Mouse (Mus musculus): Measurements from ENCODE around the gene Dok7.

Dok7 gene

DNA sequence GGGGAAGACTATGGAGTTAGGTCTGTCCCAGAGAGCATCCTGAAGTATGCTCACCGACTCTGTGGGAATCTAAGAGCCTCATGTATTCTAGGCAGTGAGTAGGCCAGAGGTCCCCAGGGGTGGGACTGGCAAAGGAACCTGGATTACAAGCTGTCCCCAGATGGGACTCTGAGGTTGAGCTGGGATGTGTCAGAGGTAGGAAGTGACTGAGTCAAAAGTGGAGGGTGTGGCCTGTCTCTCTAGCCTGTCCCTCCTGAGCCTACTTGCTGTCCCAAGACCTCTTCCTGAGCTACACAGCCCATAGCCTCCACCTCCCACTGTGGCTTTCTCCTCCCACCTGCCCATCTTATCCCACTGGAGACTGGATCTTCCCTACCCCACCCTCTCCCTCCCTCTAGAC is 1.6 kb downstream of the Dok7 start:
- DNase-seq: no peak

DNA sequence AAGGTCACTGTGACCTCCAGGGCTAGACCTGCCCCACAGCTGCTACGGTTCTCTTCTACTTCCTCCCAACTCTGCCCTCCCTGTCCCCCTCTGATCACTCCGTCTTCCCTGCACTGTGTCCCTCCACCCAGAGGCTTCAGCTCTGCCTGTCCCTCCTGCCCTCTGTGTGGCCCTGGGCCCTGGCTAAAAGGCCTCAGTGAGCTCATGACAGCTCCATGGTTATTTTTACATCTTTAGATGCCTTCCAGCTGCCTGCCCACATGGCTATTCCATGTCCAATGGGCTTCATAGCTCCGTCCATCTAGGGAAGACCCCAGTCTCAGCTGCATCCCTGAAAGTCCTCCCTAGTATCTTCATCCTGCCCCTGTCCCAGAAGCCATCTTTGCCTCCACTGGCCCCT is 3.5 kb downstream of the Dok7 start:
- DNase-seq: no peak

DNA sequence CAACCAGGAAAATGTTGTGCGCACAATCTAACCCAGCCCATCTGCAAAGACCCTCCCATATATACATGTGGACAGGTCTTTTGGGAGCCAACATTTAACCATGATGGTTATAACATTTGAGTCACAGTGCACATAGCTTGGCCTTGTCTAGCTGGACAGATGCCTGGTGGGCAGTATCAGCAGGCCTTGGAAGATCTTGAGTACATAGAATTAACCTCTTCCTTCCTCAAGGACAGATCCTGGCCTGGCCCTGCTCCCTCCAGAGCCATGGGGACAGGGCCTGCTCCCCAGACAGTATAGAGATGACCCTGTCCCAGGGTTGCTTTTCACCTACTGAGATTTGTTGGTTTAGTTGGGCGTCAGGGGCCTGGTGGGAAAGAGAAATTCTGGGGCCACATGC is 13.3 kb downstream of the Dok7 start:
- DNase-seq: no peak

DNA sequence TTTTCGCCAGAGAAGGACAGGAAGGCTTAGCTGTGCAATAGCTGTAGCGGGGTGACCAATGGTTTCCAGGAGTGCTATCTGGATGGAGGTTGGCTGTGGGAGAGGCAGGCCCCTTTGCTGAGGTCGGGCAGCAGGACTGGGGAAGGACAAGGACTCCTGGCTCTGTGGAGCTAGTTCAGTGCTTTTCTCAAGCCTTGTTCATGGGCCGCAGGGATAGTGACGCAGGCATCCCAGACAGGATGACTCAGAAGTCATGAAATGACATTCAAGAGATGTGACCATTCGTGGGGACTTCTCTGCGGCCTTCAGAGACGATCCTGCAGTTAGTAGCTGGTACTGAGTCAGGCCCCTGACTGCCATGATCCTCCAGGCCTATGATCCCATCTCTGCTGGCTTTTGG is 13.7 kb downstream of the Dok7 start:
- DNase-seq: no peak

DNA sequence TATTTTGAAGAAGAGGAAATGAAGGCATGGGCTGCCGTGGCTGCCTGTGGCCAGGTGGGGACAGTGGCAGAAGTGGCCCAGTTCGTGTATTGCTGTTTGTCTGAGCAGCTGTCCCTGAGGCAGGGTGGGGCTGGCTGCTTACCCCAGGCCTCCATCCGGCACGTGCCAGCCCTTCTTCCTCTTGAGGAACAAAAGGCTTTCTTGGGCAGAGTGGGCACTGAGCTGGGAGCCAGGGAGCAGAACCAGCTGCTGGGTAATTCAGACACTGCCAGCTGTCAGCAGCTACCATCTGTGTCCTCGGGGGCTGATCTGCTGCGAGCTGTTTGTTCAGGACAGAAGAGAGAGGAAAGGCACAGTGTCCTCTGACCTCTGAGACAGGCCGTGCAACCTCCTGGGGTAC is 14.4 kb downstream of the Dok7 start:
- no peak for DNase-seq

DNA sequence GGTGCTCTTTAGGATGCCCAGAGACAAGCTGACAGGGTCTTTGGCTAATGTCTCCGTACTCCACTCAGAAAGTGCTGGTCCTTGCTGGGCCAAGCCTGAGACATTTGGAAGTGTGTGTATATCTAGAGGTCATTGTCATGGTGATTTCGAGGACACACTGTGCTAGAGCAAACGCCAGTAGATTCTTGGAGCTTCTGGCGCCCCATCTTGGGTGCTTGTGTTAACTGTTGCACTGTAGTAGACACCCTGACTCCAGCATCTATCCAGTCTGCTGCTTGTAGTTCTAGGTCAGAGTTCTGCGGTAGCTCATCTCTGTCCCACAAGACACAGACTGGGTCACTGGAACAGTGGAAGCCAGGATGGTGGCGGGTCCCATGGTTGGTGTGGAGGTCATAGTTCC is 15.3 kb downstream of the Dok7 start:
- no peak for DNase-seq

DNA sequence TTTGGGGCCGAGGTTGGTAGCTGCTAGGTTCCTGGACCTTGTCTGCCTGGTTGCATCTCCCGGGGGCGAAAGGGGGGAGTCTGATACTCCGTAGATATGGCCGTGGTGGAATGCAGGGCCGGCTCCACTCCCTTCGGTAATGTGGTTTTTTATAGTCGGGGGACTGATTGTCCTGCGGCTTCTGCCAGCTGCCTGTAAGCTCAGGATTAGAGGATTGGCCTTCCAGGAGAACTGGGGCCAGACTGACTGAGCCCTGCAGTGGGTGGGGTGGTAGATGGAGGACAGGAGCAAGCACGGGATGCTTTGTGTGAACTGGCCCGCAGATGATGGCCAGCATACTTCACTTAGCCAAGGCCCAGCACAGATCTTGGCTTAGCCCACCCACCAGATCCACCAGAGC is 16.7 kb downstream of the Dok7 start:
- DNase-seq: no peak

DNA sequence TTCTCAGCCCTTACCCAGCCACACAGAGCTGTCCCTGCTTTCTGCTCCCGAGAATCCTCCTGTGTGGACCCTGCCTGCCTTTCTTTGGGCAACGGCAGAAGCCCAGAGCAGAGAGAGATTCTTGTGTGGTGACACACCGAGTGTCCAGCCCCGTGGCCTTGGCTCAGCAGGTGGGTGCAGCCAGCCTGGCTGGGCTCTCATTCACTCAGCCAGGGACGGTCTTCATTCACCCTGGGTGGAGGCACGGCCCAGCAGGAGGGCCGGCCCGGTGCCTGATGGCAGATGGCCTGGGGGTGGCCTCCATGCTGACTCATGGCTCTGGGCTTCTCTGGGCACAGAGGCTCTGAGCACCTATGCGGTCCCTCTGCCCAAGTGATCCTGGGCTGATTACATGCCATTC is 17.4 kb downstream of the Dok7 start:
- DNase-seq: no peak

DNA sequence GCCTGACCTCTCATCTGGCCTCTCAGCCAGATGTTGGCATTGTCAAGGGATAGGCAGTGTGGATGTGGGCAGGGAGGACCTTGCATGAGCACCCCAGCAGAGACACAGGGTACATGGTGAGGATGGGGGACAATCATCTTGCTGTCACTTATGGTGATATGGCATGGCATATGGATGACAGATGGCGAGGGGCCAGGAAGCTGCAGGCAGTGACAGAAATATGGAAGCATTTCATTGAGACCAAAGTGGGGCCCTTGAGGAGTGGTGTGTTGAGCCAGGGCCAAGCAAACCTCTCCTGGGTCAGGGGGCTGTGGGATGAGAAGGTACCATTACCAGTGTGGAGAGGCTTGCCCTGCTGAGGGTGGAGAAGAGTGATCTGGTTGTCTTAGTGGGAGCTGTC is 19.8 kb downstream of the Dok7 start:
- DNase-seq: no peak

DNA sequence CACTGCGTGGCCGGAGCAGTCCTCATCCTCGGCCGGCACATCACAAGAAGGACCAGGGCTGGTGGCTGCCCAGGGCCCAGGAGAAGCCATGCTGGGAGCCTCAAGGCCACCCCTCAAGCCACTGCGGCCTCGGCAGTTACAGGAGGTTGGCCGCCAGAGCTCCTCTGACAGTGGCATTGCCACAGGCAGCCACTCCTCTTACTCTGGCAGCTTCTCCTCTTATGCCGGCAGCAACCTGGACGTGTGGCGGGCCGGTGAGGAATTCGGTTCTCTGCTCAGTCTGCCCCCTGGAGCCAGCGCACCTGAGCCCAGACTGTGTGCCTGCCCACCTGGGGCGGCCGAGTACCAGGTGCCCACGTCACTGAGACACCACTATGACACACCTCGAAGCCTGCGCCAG is 22.5 kb downstream of the Dok7 start:
- no peak for DNase-seq

DNA sequence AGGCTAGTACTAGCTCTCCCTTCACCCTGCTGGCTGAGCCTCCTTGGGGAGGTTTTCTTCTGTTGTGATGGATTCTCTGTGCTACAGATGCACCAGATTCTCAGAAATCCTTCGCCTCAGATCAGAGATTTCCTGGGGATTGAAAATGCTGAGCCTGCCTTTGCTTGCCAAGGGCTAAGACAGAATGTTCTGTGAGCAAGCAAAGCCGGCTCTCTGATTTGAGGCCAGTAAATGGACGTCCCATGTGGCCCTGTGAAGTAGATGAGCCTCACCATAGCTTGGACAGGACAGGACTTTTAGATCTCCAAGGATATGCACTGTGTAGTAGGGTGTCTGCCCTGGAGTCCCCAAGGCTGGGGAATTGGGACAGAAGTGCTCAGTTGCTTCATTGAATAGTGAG is 28.3 kb downstream of the Dok7 start:
- no peak for DNase-seq

DNA sequence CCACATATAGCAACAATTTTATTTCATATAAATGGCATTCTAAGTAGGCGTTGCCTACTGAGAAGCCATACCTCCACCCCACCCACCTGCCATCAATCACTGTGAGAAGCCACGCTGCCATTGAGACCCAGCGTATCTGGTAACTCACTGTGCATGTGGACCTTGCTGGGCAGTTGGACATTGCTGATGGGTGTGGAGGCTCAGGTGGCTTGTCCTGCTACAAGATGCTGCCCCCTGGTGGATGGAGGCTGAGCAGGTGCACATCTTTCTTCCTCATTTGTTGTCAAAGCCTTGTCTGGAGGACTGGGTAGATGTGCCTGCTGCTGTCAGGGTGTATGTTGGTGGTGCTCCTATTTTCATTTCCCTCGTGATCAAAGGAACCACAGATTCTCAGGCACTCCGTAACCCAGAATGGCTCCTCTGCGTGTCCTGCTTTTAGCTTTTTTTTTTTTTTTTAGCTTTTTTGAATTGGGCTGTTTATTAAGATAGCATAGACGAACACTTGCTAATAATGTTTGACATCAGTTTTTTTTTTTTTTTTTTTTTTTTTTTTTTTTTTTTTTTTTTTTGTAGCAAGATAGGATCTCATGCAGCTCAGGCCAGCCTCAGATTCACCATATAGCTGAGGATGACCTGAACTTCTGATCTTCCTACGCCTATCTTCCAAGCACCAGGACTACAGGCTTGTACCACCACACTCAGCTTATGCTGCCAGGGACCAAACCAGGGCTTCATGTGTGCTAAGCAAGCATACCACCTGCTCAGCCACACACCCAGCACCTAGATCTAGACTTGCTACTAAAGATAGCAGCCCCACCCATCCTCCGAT is 32.4 kb downstream of the Dok7 start:
- peak; percentile 28 to 65 for DNase-seq

DNA sequence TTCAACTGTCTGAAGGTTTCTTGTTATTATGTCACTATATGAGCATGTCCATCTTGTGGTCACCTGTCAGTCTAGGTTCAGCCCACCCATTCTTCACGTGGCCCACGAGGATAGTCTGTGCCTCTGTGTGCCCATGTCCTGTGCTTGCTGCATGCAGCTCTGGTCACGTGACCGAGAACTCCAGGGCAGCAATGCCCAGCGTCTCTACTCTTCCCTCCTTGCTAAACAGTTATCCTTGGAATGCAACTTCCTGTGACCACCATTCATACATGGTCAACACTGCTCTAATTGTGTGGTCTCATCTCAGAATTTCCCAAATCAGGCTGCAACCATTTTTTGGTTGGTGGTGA is 33.0 kb downstream of the Dok7 start:
- no peak for DNase-seq

DNA sequence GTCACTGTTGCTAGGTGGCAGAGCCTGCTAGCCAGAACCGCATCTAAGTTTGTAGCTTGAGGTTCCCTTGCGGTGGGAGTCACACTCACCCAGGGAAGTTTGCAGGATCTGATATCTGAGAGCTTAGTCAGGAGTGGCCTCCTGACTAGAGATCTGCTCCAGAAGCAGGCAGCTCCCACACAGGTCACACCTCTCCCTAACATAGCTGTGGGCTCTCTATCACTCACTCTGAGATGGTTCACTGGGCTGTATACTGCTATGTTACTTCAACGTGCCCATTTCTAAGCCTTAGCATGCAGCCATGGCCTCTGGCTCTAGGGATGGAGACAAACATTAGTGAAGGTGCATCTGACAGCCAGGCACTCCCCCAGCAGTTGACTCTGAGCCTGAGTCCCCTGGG is 35.1 kb downstream of the Dok7 start:
- DNase-seq: no peak

DNA sequence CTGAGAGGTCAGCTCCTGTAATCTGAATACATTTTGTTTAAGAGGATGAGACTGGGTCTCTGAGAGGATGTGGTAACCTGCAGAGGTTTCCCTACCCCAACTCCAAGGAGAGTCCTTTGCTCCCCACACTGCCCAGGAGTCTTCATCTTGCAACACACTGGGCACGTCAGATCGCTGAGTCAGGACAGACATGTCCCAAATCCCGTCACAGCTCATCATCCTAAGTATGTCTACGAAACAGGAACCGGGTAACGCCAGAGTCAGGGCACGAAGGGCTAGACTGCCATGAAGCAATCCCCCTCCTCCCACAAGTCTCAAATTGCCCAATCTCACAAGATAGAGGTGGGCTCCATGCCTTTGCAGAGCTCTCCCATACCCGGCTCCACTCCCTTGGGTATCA is 46.5 kb downstream of the Dok7 start:
- DNase-seq: no peak

DNA sequence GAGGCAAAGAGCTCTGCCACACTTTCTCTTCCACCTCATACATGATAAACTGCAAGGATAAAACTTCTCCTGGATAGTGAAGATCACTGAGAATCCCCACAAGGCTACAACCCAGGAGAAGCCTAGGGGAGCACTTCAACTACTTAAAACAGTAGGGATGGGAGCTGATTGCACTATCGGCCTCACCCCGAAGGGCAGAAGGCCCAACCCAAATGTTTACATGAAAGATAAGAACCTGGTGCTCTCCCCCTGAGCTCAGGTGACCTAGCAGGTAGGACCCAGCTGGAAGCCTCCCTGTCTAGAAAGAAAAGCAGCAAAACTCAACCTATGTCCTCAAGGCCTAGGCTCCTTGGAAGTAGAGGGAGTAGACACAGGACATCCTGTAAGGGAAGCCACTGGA is 47.0 kb downstream of the Dok7 start:
- DNase-seq: no peak

DNA sequence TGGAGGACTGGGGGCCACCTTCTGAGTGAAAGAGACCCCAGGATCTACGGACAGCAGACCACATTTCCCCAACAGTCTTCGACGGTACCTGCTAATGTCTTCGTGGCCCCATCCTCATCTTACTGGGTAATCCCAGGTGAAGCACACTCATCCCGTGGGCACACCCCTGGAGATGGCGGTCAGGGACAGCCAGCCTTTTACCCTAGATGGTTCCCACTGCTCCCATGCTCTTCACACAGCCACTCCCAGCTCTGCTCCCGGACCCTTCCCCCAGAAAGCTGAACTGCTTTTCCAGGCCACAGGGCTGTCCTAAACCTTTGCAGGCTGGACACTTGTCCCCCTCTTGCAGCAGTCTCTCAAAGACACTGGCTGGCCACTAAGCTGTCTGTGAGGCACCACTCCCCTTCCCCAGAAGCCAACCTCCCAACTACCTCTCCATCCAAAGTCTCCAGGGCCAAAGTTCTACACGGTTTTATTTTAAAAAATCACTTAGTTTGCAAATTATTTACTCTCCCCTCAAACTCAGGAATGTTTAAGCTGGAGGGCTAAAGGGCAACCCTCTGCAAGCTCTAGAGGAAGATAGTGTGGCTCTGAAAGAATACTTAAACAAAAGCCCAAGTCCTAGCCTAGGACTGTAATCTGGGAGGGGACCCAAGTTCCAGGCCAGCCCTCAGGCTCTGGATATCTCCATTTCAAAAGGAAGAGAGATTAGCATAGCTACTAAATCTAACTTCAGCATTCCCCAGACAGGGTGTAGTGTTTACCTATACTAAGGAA is 47.8 kb downstream of the Dok7 start:
- DNase-seq: no peak

DNA sequence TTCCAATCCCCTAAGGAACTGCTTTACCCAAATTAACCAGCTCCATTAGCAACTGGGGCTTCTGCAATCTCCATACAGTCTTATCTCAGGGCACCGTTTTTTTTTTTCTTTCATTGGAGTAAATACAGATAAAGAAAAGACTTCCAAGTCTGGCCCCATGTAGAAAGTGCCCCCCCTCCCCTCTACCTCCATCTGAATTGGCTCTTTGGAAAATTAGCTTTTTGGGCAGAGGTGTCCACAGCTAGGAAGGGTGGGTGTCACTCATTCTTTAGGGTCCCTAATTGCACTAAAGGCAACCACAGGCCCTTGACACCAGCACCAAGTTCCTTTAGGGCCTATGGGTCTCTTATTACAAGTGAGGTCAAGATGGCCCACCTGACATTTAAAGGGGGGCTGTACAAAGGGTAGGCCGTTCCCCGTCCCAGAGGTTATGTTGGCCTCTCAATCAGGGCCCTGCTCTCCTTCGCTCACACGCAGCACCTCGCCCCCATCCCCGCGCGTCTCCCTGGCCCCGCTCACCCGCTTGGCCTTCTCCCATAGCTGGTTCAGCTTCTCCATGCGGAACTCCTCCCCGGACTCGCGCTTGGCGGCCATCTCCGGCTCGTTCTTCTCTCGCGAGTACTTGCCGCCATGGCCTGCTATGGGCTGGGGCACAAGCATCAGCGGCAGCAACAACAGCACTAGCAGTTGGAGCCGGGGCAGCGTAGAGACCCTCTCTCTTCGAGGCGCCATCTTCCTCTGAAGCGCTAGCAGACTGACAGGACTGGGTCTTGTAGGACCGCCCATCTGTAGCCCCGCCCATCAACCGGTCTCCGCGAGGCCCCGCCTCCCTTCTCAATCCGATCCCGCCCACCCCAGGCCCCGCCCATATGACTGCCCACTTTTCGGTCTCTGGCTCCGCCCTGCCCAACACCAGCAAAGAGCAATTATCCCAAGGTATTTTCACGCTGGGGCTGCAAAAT is 48.7 kb downstream of the Dok7 start, which contains the start of gene Lrpap1:
Lrpap1 (minus strand) TSS at position 807 of the 962 bp plus-strand sequence.
- peak; percentile 77 to 91 for DNase-seq

DNA sequence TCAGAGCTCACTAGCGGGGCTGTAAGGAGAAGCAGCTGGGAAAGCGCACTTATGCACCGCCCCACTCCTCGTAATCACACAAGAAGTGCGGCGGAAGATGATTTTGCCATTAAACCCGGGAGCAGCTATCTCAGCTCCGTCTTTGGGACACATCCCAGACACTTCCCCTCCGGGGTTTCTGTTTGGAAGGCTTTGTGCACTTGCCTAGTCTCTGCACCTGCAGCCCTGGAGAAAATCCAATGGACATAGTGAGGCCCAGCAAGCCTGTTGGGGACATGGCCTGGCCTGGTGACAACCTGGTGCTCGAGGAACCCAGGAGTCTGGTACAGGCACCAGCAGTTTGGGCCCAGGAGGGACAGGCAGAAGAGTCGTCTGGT is 49.3 kb downstream of the Dok7 start:
- DNase-seq: no peak

DNA sequence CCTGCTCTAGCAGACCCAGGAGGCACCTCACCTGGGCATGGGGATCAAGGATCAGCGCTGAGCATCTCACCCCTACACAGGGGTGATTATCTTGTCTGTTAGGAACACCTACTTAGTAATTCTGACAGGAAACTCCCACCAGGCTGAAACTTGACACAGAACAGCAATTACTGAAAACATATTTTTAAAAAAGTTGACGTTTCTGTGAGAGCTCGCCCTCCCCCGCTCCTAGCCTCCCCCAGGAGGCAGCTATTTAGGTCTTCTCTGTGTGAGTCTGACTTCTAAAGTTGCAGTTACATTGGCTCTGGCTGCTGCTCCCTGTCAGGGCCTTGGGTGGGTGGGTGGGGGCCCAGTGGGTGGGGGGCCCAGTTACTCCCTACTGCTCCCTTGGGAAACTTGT is 55.9 kb downstream of the Dok7 start:
- DNase-seq: no peak

DNA sequence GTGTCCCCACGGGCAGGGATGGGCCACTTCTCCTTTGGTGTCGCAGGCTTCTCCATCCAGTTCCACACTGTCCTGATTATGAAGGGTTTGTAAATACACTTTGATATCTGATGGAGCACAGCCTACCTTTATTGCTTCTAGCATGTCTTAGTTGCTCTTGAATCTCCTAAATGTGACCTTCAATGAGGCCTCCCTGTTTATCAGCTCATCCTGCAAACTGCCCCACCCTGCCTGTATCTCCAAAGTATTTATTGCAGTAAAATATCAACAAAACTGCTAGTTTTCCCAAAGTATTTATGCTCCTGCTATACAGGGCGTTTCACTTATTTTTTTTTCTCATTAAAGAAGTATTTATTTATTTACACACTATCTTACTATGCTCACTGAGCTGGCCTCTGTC is 59.4 kb downstream of the Dok7 start:
- DNase-seq: no peak

DNA sequence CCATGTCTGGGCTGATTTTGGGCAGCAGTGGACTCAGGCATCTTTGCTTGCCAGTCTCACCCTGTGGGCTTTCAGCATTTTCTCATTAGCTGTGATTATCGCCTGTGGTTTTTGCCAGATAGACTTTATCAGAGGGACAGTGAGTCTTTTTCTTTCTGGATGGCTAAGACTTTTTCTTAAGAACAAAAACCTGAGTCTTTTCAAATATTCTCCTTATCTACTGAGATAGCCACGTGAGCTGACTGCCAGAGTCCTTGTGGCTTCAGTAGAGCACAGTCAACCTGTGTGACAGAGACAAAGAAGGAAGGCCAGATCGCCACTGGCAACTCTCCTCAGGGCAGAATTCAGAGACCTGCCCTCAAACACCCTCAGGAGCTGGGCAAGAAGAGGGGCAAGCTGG is 61.1 kb downstream of the Dok7 start:
- DNase-seq: no peak

DNA sequence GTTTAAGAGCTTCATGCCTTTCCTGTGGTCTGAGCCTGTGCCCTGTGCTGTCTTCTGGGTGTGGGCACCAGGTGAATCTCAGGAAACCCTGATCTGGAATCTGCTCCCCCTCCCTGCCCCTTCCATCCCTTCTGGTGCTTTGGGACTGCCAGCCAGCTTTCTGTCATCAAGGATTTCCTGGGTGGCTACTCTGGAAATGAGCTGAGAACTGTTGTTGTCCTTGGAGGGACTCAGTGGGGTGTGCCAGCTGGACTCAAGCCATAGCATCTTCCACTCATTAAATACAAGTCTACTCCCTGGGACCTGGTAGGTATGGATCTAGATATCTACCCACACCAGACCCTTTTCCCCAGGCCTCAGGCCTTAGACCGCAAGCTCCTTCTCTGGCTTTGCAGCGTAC is 61.9 kb downstream of the Dok7 start:
- no peak for DNase-seq

All from spleen, adult 18-20 months (tissue).